ENCODE assay signal across 12 mouse cellular contexts in the genomic region with DNA sequence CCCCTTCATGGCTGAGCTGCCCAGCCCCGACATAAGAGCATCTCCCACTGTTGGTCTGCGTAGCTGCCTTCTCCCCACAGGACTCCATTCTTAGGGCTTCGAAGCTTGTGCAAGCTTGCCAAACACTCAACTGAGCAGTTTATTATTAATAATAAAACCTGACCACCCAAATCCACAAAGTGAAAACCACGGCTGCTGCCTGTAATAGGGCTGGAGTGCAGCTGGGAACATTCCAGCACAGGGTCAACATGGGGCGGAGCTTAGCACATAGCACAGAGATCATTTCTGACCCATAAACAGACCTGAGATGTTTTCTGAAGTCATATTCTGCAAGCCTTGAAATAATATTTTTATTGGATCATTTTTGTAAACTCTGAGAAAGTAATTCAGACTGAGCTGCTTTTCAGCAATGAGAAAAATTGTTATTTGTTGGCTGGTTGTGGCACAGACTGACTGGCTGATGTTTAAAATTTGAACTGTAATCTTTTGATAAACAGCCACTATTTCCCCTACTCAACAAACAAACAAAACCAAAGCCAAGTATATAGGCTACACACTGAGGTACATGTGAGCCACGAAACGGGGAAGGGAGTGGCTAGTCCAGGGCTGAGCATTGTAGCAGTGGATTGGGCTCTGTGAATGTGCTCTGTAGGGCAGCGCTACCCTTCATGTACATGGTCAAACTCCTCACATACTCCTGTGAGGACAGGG.
DNase-seq lines count a peak whose midpoint lies in the region; ATAC-seq and TF ChIP-seq lines count a peak whose summit lies in the region.
"Had no signal": no experiment of that assay in that cellular context is flagged by ENCODE, and none has a peak within 500 bp of the region (broad histone marks: within the 10 kb centered on the region; RNA-seq: fewer than 3 reads in every experiment).

No protein-coding gene starts in this region.

- H3K27me3 ChIP-seq in embryonic facial prominence, embryonic 14.5 days (replicated peaks; ENCODE audit: control insufficient read depth, insufficient read depth, low read length) = no peaks in the 10 kb centered on the region
- no peaks in the 10 kb centered on the region for H3K27me3 ChIP-seq in embryonic facial prominence, embryonic 10.5 days (replicated peaks; ENCODE audit: low read depth, poor library complexity, severe bottlenecking)
- no peaks in the 10 kb centered on the region for H3K27me3 ChIP-seq in kidney, postnatal 0 days (ENCODE audit: insufficient read depth, low read length)
- H3K27me3 ChIP-seq in lung, embryonic 16.5 days (ENCODE audit: control insufficient read depth, insufficient read depth, low read depth, low read length) = no peaks in the 10 kb centered on the region
- H3K27me3 ChIP-seq: forebrain, embryonic 13.5 days; midbrain, embryonic 13.5 days had no signal

- H3K9me3 ChIP-seq in embryonic facial prominence, embryonic 14.5 days (ENCODE audit: control insufficient read depth, low read length) = no peaks in the 10 kb centered on the region
- no peaks in the 10 kb centered on the region for H3K9me3 ChIP-seq in embryonic facial prominence, embryonic 10.5 days
- H3K9me3 ChIP-seq in kidney, postnatal 0 days (replicated peaks; ENCODE audit: low read length) = no peaks in the 10 kb centered on the region
- no peaks in the 10 kb centered on the region for H3K9me3 ChIP-seq in lung, embryonic 16.5 days (ENCODE audit: control insufficient read depth, low read length)
- H3K9me3 ChIP-seq: forebrain, embryonic 13.5 days; midbrain, embryonic 13.5 days had no signal

- no peak overlapping the region for H3K4me2 ChIP-seq in embryonic facial prominence, embryonic 14.5 days (ENCODE audit: low read depth, low read length)
- no peak overlapping the region for H3K4me2 ChIP-seq in kidney, postnatal 0 days (ENCODE audit: low read length)
- peak overlapping the region; percentile 29 for H3K4me2 ChIP-seq in lung, embryonic 16.5 days (ENCODE audit: low read depth, low read length)
- H3K4me2 ChIP-seq: forebrain, embryonic 13.5 days; midbrain, embryonic 13.5 days had no signal

- peaks cover 16% of the 10 kb centered on the region for H3K36me3 ChIP-seq in embryonic facial prominence, embryonic 14.5 days (ENCODE audit: control insufficient read depth, insufficient read depth, low read length)
- H3K36me3 ChIP-seq in embryonic facial prominence, embryonic 10.5 days (replicated peaks) = peaks cover 24% of the 10 kb centered on the region
- H3K36me3 ChIP-seq in kidney, postnatal 0 days (ENCODE audit: insufficient read depth, low read length) = no peaks in the 10 kb centered on the region
- H3K36me3 ChIP-seq in lung, embryonic 16.5 days (ENCODE audit: control insufficient read depth, insufficient read depth, low read length) = no peaks in the 10 kb centered on the region

- H3K4me1 ChIP-seq in embryonic facial prominence, embryonic 14.5 days (ENCODE audit: control insufficient read depth, insufficient read depth, low read length) = peaks cover 5% of the 10 kb centered on the region; the same call in 1 of the 2 replicates
- no peaks in the 10 kb centered on the region; the same call in 1 of the 2 replicates for H3K4me1 ChIP-seq in embryonic facial prominence, embryonic 10.5 days
- no peaks in the 10 kb centered on the region for H3K4me1 ChIP-seq in kidney, postnatal 0 days (replicated peaks; ENCODE audit: insufficient read depth, low read length)
- H3K4me1 ChIP-seq in lung, embryonic 16.5 days (replicated peaks; ENCODE audit: control insufficient read depth, insufficient read depth, low read length) = peaks cover 13% of the 10 kb centered on the region
- H3K4me1 ChIP-seq: forebrain, embryonic 13.5 days; midbrain, embryonic 13.5 days had no signal

- WGBS in embryonic facial prominence, embryonic 14.5 days = 61% methylated on average over 8 of the region's 8 CpGs
- WGBS in embryonic facial prominence, embryonic 10.5 days = 81% methylated on average over 8 of the region's 8 CpGs
- 54% methylated on average over 8 of the region's 8 CpGs for whole genome bisulfite sequencing in kidney, postnatal 0 days
- 39% methylated on average over 8 of the region's 8 CpGs for WGBS in lung, embryonic 16.5 days

- peak; percentile 51 for DNase-seq in embryonic facial prominence, embryonic 14.5 days (ENCODE audit: low spot score)
- DNase-seq in embryonic facial prominence, embryonic 10.5 days (ENCODE audit: low spot score) = no peak
- DNase-seq in NIH3T3 (ENCODE audit: low read depth) = peak; percentile 87
- DNase-seq in kidney, postnatal 0 days (ENCODE audit: low spot score) = peak; percentile 82
- no peak for DNase-seq in frontal cortex, postnatal 14 days (ENCODE audit: low spot score in 2 of 2)
- DNase-seq in heart, adult 18-20 months = no peak
- DNase-seq: cerebellum, adult 18-20 months; heart, postnatal 36 days had no signal

- no peak overlapping the region for H3K9ac ChIP-seq in embryonic facial prominence, embryonic 14.5 days (ENCODE audit: low read depth, low read length)
- H3K9ac ChIP-seq in kidney, postnatal 0 days (ENCODE audit: low read depth, low read length) = no peak overlapping the region
- H3K9ac ChIP-seq in lung, embryonic 16.5 days (ENCODE audit: low read length) = no peak overlapping the region
- H3K9ac ChIP-seq: forebrain, embryonic 13.5 days; midbrain, embryonic 13.5 days had no signal

- H3K4me3 ChIP-seq in embryonic facial prominence, embryonic 14.5 days (ENCODE audit: low read depth, low read length) = no peak overlapping the region
- H3K4me3 ChIP-seq in embryonic facial prominence, embryonic 10.5 days = no peak overlapping the region
- no peak overlapping the region for H3K4me3 ChIP-seq in kidney, postnatal 0 days (replicated peaks; ENCODE audit: low read depth, low read length)
- H3K4me3 ChIP-seq in lung, embryonic 16.5 days (ENCODE audit: low read length) = no peak overlapping the region
- H3K4me3 ChIP-seq: forebrain, embryonic 13.5 days; midbrain, embryonic 13.5 days had no signal

- TF ChIP-seq CTCF in kidney, postnatal 0 days (IDR thresholded peaks at IDR 0.05; ENCODE audit: low read depth) = no peak

- ATAC-seq in embryonic facial prominence, embryonic 14.5 days (ENCODE audit: low read depth) = 0 out of 2 replicates have a peak, but pooled peaks have one; percentile 44
- ATAC-seq in kidney, postnatal 0 days (replicated peaks; ENCODE audit: low FRiP score, low read depth) = peak; percentile 59; the same call in 1 of the 2 replicates
- ATAC-seq in lung, embryonic 16.5 days (ENCODE audit: low read depth) = peak; percentile 59
- no peak for ATAC-seq in megakaryocyte progenitor cell, adult 5-6 weeks (replicated peaks; ENCODE audit: poor library complexity)
- ATAC-seq: forebrain, embryonic 13.5 days; midbrain, embryonic 13.5 days had no signal

- 0 out of 2 replicates have a peak overlapping the region, but pooled peaks have one; percentile 21 for H3K27ac ChIP-seq in embryonic facial prominence, embryonic 14.5 days (replicated peaks; ENCODE audit: low read depth, low read length)
- no peak overlapping the region for H3K27ac ChIP-seq in embryonic facial prominence, embryonic 10.5 days (replicated peaks)
- H3K27ac ChIP-seq in kidney, postnatal 0 days = no peak overlapping the region; the same call in 1 of the 2 replicates
- H3K27ac ChIP-seq in lung, embryonic 16.5 days (ENCODE audit: low read length) = no peak overlapping the region; the same call in 1 of the 2 replicates
- H3K27ac ChIP-seq: forebrain, embryonic 13.5 days; midbrain, embryonic 13.5 days had no signal

Comparison
In these comparisons a context has a peak if more than half of its experiments do, and no peak if none do; other contexts are left out.
1. DNase-seq: peak in embryonic facial prominence, embryonic 14.5 days (single experiment), NIH3T3 (single experiment) and kidney, postnatal 0 days (single experiment); none in embryonic facial prominence, embryonic 10.5 days (single experiment), frontal cortex, postnatal 14 days (0 of 2) and heart, adult 18-20 months (0 of 2).